In genomic region chr13:37619841-37620725, GRCm38 (mm10) we compare ENCODE assay signal across 8 mouse cellular contexts.
DNase-seq lines count a peak whose midpoint lies in the region; ATAC-seq and TF ChIP-seq lines count a peak whose summit lies in the region.

No protein-coding gene starts in this region.

- DNase-seq in embryo, embryonic 10 days (ENCODE audit: low spot score) = peak; percentile 26
- DNase-seq in embryo, embryonic 9.5 days (ENCODE audit: extremely low spot score) = no peak
- peak; percentile 74 to 81 for DNase-seq in kidney, adult 8-10 months
- DNase-seq in lung, embryonic 14.5 days = peak; percentile 79
- DNase-seq in spleen, postnatal 10 days (ENCODE audit: low spot score in 2 of 2) = peak; percentile 19 to 49
- DNase-seq in cerebellum, adult 9-10 months = no peak

- H3K36me3 ChIP-seq in lung, embryonic 14.5 days (ENCODE audit: insufficient read depth) = no peaks in the 10 kb centered on the region

- H3K27me3 ChIP-seq in lung, embryonic 14.5 days (ENCODE audit: insufficient read depth, low read length) = no peaks in the 10 kb centered on the region

- peak overlapping the region; percentile 9; the same call in 1 of the 2 replicates for H3K9ac ChIP-seq in lung, embryonic 14.5 days

- H3K4me3 ChIP-seq in lung, embryonic 14.5 days (ENCODE audit: low read depth, low read length) = no peak overlapping the region

- H3K4me2 ChIP-seq in lung, embryonic 14.5 days = no peak overlapping the region

- H3K9me3 ChIP-seq in lung, embryonic 14.5 days (ENCODE audit: low read depth, low read length) = no peaks in the 10 kb centered on the region

- 26% methylated on average over 11 of the region's 11 CpGs for WGBS in lung, embryonic 14.5 days

- peaks cover 9% of the 10 kb centered on the region for H3K4me1 ChIP-seq in lung, embryonic 14.5 days (ENCODE audit: insufficient read depth)

- ATAC-seq in activated CD4-positive, CD25-positive, alpha-beta regulatory T cell, adult 4 months = peak; percentile 78
- ATAC-seq in granulocyte monocyte progenitor cell, adult 5-6 weeks (replicated peaks; ENCODE audit: poor library complexity, severe bottlenecking) = peak; percentile 94
- peak; percentile 86 for ATAC-seq in lung, embryonic 14.5 days (ENCODE audit: insufficient read depth)

- no peak for TF ChIP-seq CTCF in lung, embryonic 14.5 days (IDR thresholded peaks at IDR 0.05; ENCODE audit: low read depth)

- peak overlapping the region; percentile 75 for H3K27ac ChIP-seq in lung, embryonic 14.5 days (ENCODE audit: low read depth)

Comparison
In these comparisons a context has a peak if more than half of its experiments do, and no peak if none do; other contexts are left out.
1. DNase-seq: peak in embryo, embryonic 10 days (single experiment), kidney, adult 8-10 months (2 of 2), lung, embryonic 14.5 days (single experiment) and spleen, postnatal 10 days (2 of 2); none in embryo, embryonic 9.5 days (single experiment) and cerebellum, adult 9-10 months (single experiment).
2. Peak in every context shown above with its lines, with median percentiles within 50 percentile points of each other: ATAC-seq.